Mouse (Mus musculus): ENCODE measurements around the gene Gm28998.
"Not testable (repeated sequence)": the region's sequence is repeated elsewhere in the genome, so short reads cannot be mapped to it uniquely, and the experiment has no call there.

Gene Gm28998

GRCm38 (mm10) chrY:7253487-7253886 lies at the start of gene Gm28998:
Gene Gm28998 (plus strand): TSS chrY:7253787.
- not testable (repeated sequence) for DNase-seq
